Mouse (Mus musculus) monocyte, adult 5-6 weeks (primary cell): ENCODE results near the gene Olfr1249. TPM values are rescaled to one million over a fixed set of nuclear protein-coding genes. Genes with fewer than 3 reads are reported as not detected.
"Not testable (repeated sequence)": the region's sequence is repeated elsewhere in the genome, so short reads cannot be mapped to it uniquely, and the experiment has no call there.

ENCODE experiments used
- ATAC-seq: fragments of 153-309, 156-312 bp; replicated peaks from 2 replicates; pipeline ENCODE4 v1.8.0; 2017; ENCODE audit warnings: mild to moderate bottlenecking; ENCODE audit not compliant: low TSS enrichment, insufficient number of reproducible peaks, severe bottlenecking, poor library complexity, low FRiP score
- total RNA-seq: library from RNA; stranded (forward); fragments of 200-1000, 200-491, 200-594 nt; gene quantifications from 3 replicates; pipeline ENCODE4 v1.2.3, GENCODE M21; 2017

Gene Olfr1249
- total RNA-seq, result not detected in 3 replicates

GRCm38 (mm10) chr2:89634883-89635282 lies at the start of gene Olfr1249:
Gene Olfr1249, minus strand, starts transcription at chr2:89634983.
- no peak for ATAC-seq

DNA sequence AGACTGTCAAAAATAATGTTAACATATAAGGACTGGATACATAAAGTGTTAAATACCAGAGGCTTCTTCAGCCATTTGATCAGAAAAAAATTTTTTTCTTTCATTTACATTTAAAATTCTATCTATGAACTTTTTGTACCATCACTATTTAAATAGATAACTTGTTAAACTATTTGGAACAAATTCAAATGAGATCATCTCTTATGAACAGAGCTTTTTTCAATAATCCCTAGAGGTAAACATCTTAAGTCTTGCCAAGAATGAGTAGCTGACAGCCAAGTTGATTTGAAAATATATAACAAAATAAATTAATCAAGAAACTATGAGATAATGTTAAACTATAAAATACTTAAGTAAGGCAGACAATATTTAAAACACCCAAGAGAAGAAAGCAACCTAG lies 37.1 kb upstream of the Olfr1249 start, which contains the start of gene Olfr1251:
Olfr1251 (minus strand) TSS at position 101 of the 400 bp plus-strand sequence.
- no peak for ATAC-seq

DNA sequence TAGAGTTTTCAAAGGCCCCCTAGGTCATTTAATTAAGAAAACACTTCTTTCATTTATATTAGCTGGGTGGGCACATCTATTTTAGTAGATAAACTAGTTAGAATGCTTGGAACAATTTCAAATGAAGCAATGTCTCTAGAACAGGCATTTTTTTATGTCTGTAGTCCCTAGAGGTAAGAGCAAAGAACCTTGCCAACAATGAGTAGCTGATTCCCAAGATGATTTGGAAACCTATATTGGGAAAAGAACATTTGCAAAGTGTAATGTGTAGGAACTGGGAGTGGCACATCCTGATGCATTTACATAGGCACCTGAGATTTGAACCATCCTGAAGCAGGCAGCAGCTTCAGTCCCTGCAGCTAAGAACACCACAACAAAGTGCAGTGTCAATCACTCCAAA lies 26.6 kb upstream of the Olfr1249 start, which contains the start of gene Olfr1250:
Olfr1250 (minus strand) TSS at position 101 of the 400 bp plus-strand sequence.
- ATAC-seq, result no peak

GRCm38 (mm10) chr2:89618145-89618544 lies 16.6 kb downstream of the Olfr1249 start, which contains the start of gene Olfr1248:
Gene Olfr1248, minus strand, starts transcription at chr2:89618245.
- ATAC-seq, result not testable (repeated sequence)

GRCm38 (mm10) chr2:89614030-89614429 lies 20.8 kb downstream of the Olfr1249 start, which contains the start of gene Olfr1247:
Gene Olfr1247, minus strand, starts transcription at chr2:89614130.
- no peak for ATAC-seq

DNA sequence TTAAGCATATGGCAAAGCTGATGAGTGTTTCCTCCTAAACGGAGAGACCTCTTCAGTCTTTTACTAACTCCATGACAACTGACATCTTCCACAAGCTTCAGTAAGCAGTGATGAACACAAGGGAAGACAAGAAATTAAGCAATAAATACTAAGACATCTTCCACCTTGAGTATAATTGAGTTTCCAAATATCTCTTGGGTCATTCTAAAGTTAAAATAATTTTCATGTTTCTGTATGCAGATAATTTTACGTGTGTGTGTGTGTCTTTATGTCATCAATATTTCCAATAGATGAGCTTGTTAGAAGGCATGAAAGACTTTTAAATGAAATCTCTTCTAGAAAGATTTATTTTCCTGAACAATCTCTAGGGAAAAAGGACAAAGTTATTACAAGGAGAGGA lies 41.7 kb downstream of the Olfr1249 start, which contains the start of gene Olfr1246:
Olfr1246 (minus strand) TSS at position 101 of the 400 bp plus-strand sequence.
- no peak for ATAC-seq

Other genes starting within 250 kb of the Olfr1249 start
- gene Olfr1238, start 225.3 kb downstream of the Olfr1249 start, total RNA-seq, result not detected in 3 replicates
- not detected in 3 replicates for gene Olfr1239, start 214.6 kb downstream of the Olfr1249 start, total RNA-seq
- not detected in 3 replicates for gene Olfr1240, start 192.0 kb downstream of the Olfr1249 start, total RNA-seq
- not detected in 3 replicates for gene Olfr1241, start 147.9 kb downstream of the Olfr1249 start, total RNA-seq
- gene Olfr1242, start 136.6 kb downstream of the Olfr1249 start, total RNA-seq, result not detected in 3 replicates
- gene Olfr1243, start 103.5 kb downstream of the Olfr1249 start, total RNA-seq, result not detected in 3 replicates
- gene Olfr1245, start 56.5 kb downstream of the Olfr1249 start, total RNA-seq, result not detected in 3 replicates
- 0.10 TPM in 2 of 3 replicates, not detected in the other for gene Olfr1246, start 41.8 kb downstream of the Olfr1249 start, total RNA-seq
- 0.32 TPM in 1 of 3 replicates, not detected in the others for gene Olfr1247, start 20.9 kb downstream of the Olfr1249 start, total RNA-seq
- gene Olfr1248, start 16.7 kb downstream of the Olfr1249 start, total RNA-seq, result not detected in 3 replicates
- gene Olfr1250, start 26.5 kb upstream of the Olfr1249 start, total RNA-seq, result 0.10 TPM in 1 of 3 replicates, not detected in the others
- gene Olfr1251, start 37.0 kb upstream of the Olfr1249 start, total RNA-seq, result not detected in 3 replicates
- gene Olfr1252, start 90.0 kb upstream of the Olfr1249 start, total RNA-seq, result not detected in 3 replicates
- gene Olfr1253, start 122.1 kb upstream of the Olfr1249 start, total RNA-seq, result not detected in 3 replicates
- not detected in 3 replicates for gene Olfr1254, start 158.6 kb upstream of the Olfr1249 start, total RNA-seq
- not detected in 3 replicates for gene Olfr1255, start 177.1 kb upstream of the Olfr1249 start, total RNA-seq
- gene Olfr1256, start 206.6 kb upstream of the Olfr1249 start, total RNA-seq, result not detected in 3 replicates
- not detected in 3 replicates for gene Olfr48, start 213.2 kb upstream of the Olfr1249 start, total RNA-seq
- not detected in 3 replicates for gene Olfr1257, start 243.5 kb upstream of the Olfr1249 start, total RNA-seq